Mouse (Mus musculus) kidney, adult 2 months (tissue): ENCODE measurements at regions not wholly inside any gene's neighbourhood (a gene's known extent, or its start where the extent isn't known, plus 50 kb on each side); places are given as distances from the start of the nearest gene placed in this dataset.

Experiments
- DNase-seq: peaks from one replicate; pipeline ENCODE4 v3.0.0; 2021
- H3K27ac ChIP-seq: fragments of 200-500 bp; 2 replicates; pipeline ENCODE4 v1.5.1; 2012; ENCODE audit warnings: low read depth, low read length, control low read depth, inconsistent platforms; ENCODE audit not compliant: insufficient read depth
- H3K27me3 ChIP-seq: fragments of 200-500 bp; replicated peaks from 2 replicates; pipeline ENCODE4 v1.6.1; 2012; ENCODE audit warnings: mild to moderate bottlenecking, moderate library complexity, low read length, inconsistent platforms; ENCODE audit not compliant: control insufficient read depth, insufficient read depth
- H3K36me3 ChIP-seq: fragments of 200-500 bp; 2 replicates; pipeline ENCODE4 v1.6.1; 2012; ENCODE audit warnings: mild to moderate bottlenecking, moderate library complexity, low read length, inconsistent platforms; ENCODE audit not compliant: control insufficient read depth, insufficient read depth
- H3K4me1 ChIP-seq: fragments of 200-500 bp; 2 replicates; pipeline ENCODE4 v1.6.1; 2011; ENCODE audit warnings: low read length; ENCODE audit not compliant: control insufficient read depth, insufficient read depth
- H3K4me3 ChIP-seq: fragments of 200-500 bp; 2 replicates; pipeline ENCODE4 v1.5.1; 2011; ENCODE audit warnings: mild to moderate bottlenecking, low read depth, low read length, control low read depth; ENCODE audit not compliant: insufficient read depth
- CTCF ChIP-seq: fragments of 200-500 bp; conservative IDR thresholded peaks from 2 replicates; pipeline ENCODE4 v1.5.1; 2011; ENCODE audit warnings: low read depth, mild to moderate bottlenecking, control low read depth, low read length, moderate library complexity, mixed read lengths; ENCODE audit not compliant: insufficient read depth, insufficient read length
- POLR2A ChIP-seq: fragments of 200-500 bp; IDR thresholded peaks from one replicate; pipeline ENCODE4 v1.6.1; 2011; ENCODE audit warnings: low read depth, low read length, control low read depth
- WGBS: fragments of 180-500 bp; shearing (Covaris S2); methylation state at CpG from one replicate; pipeline ENCODE4 v1.1.7; 2018; 5-methylcytosine and 5-hydroxymethylcytosine counted together

GRCm38 (mm10) chr10:111558675-111559340 is 52.7 kb downstream of the Phlda1 start:
- no peaks in the 10 kb centered on the region for H3K36me3 ChIP-seq
- no peak overlapping the region for H3K4me3 ChIP-seq
- TF ChIP-seq POLR2A (no peak), CTCF (no peak)
- WGBS = 39% methylated on average over 10 of the region's 10 CpGs
- H3K27me3 ChIP-seq = no peaks in the 10 kb centered on the region
- no peak for DNase-seq
- no peak overlapping the region for H3K27ac ChIP-seq
- no peaks in the 10 kb centered on the region; the same call in 1 of the 2 replicates for H3K4me1 ChIP-seq

GRCm38 (mm10) chr10:111559341-111560246 is 53.5 kb downstream of the Phlda1 start:
- no peak for TF ChIP-seq POLR2A
- TF ChIP-seq CTCF = no peak
- H3K4me3 ChIP-seq = no peak overlapping the region
- no peaks in the 10 kb centered on the region; the same call in 1 of the 2 replicates for H3K4me1 ChIP-seq
- no peaks in the 10 kb centered on the region for H3K27me3 ChIP-seq
- 53% methylated on average over 17 of the region's 17 CpGs for WGBS
- no peak for DNase-seq
- H3K27ac ChIP-seq = no peak overlapping the region
- no peaks in the 10 kb centered on the region for H3K36me3 ChIP-seq

- DNase-seq = no peak
- no peak for TF ChIP-seq POLR2A
- no peak for TF ChIP-seq CTCF
- Histone ChIP-seq H3K27ac (no peak overlapping the region), H3K4me1 (no peaks in the 10 kb centered on the region; the same call in 1 of the 2 replicates), H3K4me3 (no peak overlapping the region), H3K27me3 (no peaks in the 10 kb centered on the region), H3K36me3 (no peaks in the 10 kb centered on the region)
- WGBS = 85% methylated on average over 8 of the region's 8 CpGs
Measured at GRCm38 (mm10) chr10:111562628-111563027, 56.5 kb downstream of the Phlda1 start.

- 46% methylated on average over 12 of the region's 12 CpGs for WGBS
- Histone ChIP-seq H3K4me3 (no peak overlapping the region), H3K27ac (no peak overlapping the region), H3K4me1 (no peaks in the 10 kb centered on the region), H3K27me3 (no peaks in the 10 kb centered on the region), H3K36me3 (no peaks in the 10 kb centered on the region)
- no peak for TF ChIP-seq CTCF
- TF ChIP-seq POLR2A = no peak
- peak; percentile 80 for DNase-seq
Measured at GRCm38 (mm10) chr10:111566873-111567381, 60.8 kb downstream of the Phlda1 start.

GRCm38 (mm10) chr10:111570501-111571258 is 64.6 kb downstream of the Phlda1 start:
- TF ChIP-seq POLR2A (no peak), CTCF (no peak)
- peaks cover under 1% of the 10 kb centered on the region for H3K4me1 ChIP-seq
- H3K27me3 ChIP-seq = no peaks in the 10 kb centered on the region
- H3K4me3 ChIP-seq = no peak overlapping the region
- H3K36me3 ChIP-seq = no peaks in the 10 kb centered on the region
- WGBS = 50% methylated on average over 7 of the region's 7 CpGs
- H3K27ac ChIP-seq = no peak overlapping the region
- peak; percentile 25 for DNase-seq

GRCm38 (mm10) chr10:111574231-111574630 is 68.1 kb downstream of the Phlda1 start:
- Histone ChIP-seq H3K27ac (no peak overlapping the region), H3K36me3 (no peaks in the 10 kb centered on the region), H3K27me3 (no peaks in the 10 kb centered on the region), H3K4me1 (peaks cover 7% of the 10 kb centered on the region), H3K4me3 (no peak overlapping the region)
- DNase-seq = no peak
- WGBS = 74% methylated on average over 4 of the region's 4 CpGs
- TF ChIP-seq POLR2A = no peak
- no peak for TF ChIP-seq CTCF

- TF ChIP-seq CTCF = no peak
- TF ChIP-seq POLR2A = no peak
- 91% methylated on average over 8 of the region's 8 CpGs for WGBS
- DNase-seq = no peak
- H3K4me3 ChIP-seq = no peak overlapping the region
- H3K36me3 ChIP-seq = no peaks in the 10 kb centered on the region
- H3K4me1 ChIP-seq = peaks cover 7% of the 10 kb centered on the region
- no peak overlapping the region for H3K27ac ChIP-seq
- H3K27me3 ChIP-seq = no peaks in the 10 kb centered on the region
Measured at GRCm38 (mm10) chr10:111574812-111575211, 68.7 kb downstream of the Phlda1 start.
